Mouse (Mus musculus): ENCODE measurements around the gene Itgam.
"Not testable (repeated sequence)": the region's sequence is repeated elsewhere in the genome, so short reads cannot be mapped to it uniquely, and the experiment has no call there.

Itgam gene

GRCm38 (mm10) chr7:128062456-128062855 is at the start of gene Itgam, which contains the start of gene Gm49368:
Itgam (plus strand) TSS chr7:128062640.
Gm49368 (plus strand) TSS chr7:128062683.
- peak in 1 of 2 experiments; percentile 32 for DNase-seq (ENCODE audit: low spot score in 2 of 2)

- DNase-seq (ENCODE audit: low spot score in 2 of 2): peak; percentile 37
These were observed 49.3 kb upstream of the Itgam start for GRCm38 (mm10) chr7:128013116-128013515.

- DNase-seq (ENCODE audit: low spot score in 2 of 2): not testable (repeated sequence)
These were observed 46.3 kb upstream of the Itgam start for GRCm38 (mm10) chr7:128016134-128016533.

GRCm38 (mm10) chr7:128016650-128017049 is 45.8 kb upstream of the Itgam start:
- no peak for DNase-seq (ENCODE audit: low spot score in 2 of 2)

- no peak for DNase-seq (ENCODE audit: low spot score in 2 of 2)
These were observed 44.2 kb upstream of the Itgam start for GRCm38 (mm10) chr7:128018275-128018674.

GRCm38 (mm10) chr7:128019187-128019586 is 43.3 kb upstream of the Itgam start:
- no peak for DNase-seq (ENCODE audit: low spot score in 2 of 2)

GRCm38 (mm10) chr7:128022974-128023373 is 39.5 kb upstream of the Itgam start:
- peak in 1 of 2 experiments; percentile 36 for DNase-seq (ENCODE audit: low spot score in 2 of 2)

- no peak for DNase-seq (ENCODE audit: low spot score in 2 of 2)
These were observed 38.9 kb upstream of the Itgam start for GRCm38 (mm10) chr7:128023565-128023964.

- no peak for DNase-seq (ENCODE audit: low spot score in 2 of 2)
These were observed 38.1 kb upstream of the Itgam start for GRCm38 (mm10) chr7:128024364-128024763.

GRCm38 (mm10) chr7:128024932-128025331 is 37.5 kb upstream of the Itgam start:
- DNase-seq (ENCODE audit: low spot score in 2 of 2): no peak

GRCm38 (mm10) chr7:128025381-128025780 is 37.1 kb upstream of the Itgam start:
- DNase-seq (ENCODE audit: low spot score in 2 of 2): no peak

- DNase-seq (ENCODE audit: low spot score in 2 of 2): no peak
These were observed 30.9 kb upstream of the Itgam start for GRCm38 (mm10) chr7:128031403-128031976.

GRCm38 (mm10) chr7:128032290-128032988 is 30.0 kb upstream of the Itgam start:
- no peak for DNase-seq (ENCODE audit: low spot score in 2 of 2)

- DNase-seq (ENCODE audit: low spot score in 2 of 2): no peak
These were observed 29.5 kb upstream of the Itgam start for GRCm38 (mm10) chr7:128032989-128033293.

- DNase-seq (ENCODE audit: low spot score in 2 of 2): no peak
These were observed 28.8 kb upstream of the Itgam start for GRCm38 (mm10) chr7:128033616-128034015.

GRCm38 (mm10) chr7:128042161-128042820 is 20.1 kb upstream of the Itgam start:
- not testable (repeated sequence) for DNase-seq (ENCODE audit: low spot score in 2 of 2)

GRCm38 (mm10) chr7:128044142-128044785 is 18.2 kb upstream of the Itgam start:
- DNase-seq (ENCODE audit: low spot score in 2 of 2): peak; percentile 35 to 63

- no peak for DNase-seq (ENCODE audit: low spot score in 2 of 2)
These were observed 16.8 kb upstream of the Itgam start for GRCm38 (mm10) chr7:128045640-128046039.

- no peak for DNase-seq (ENCODE audit: low spot score in 2 of 2)
These were observed 13.6 kb upstream of the Itgam start for GRCm38 (mm10) chr7:128048819-128049218.

- DNase-seq (ENCODE audit: low spot score in 2 of 2): no peak
These were observed 13.2 kb upstream of the Itgam start for GRCm38 (mm10) chr7:128049254-128049653.

GRCm38 (mm10) chr7:128050739-128051138 is 11.7 kb upstream of the Itgam start:
- DNase-seq (ENCODE audit: low spot score in 2 of 2): no peak

- DNase-seq (ENCODE audit: low spot score in 2 of 2): no peak
These were observed 9.4 kb upstream of the Itgam start for GRCm38 (mm10) chr7:128053061-128053460.

Data from thymus, postnatal 10 days (tissue).